Comparison of ENCODE assay signal across 16 mouse cellular contexts in genomic region chr7:16265856-16266255, GRCm38 (mm10).
"Had no signal": no experiment of that assay in that cellular context is flagged by ENCODE, and none has a peak within 500 bp of the region (broad histone marks: within the 10 kb centered on the region; RNA-seq: fewer than 3 reads in every experiment).

No protein-coding gene starts in this region.

- H3K36me3 ChIP-seq: stomach, embryonic 15.5 days had no signal

- H3K4me3 ChIP-seq: neural tube, embryonic 13.5 days; neural tube, embryonic 15.5 days; stomach, embryonic 15.5 days had no signal

- H3K27me3 ChIP-seq: neural tube, embryonic 13.5 days; neural tube, embryonic 15.5 days; stomach, embryonic 15.5 days had no signal

- H3K9me3 ChIP-seq: neural tube, embryonic 15.5 days; stomach, embryonic 15.5 days had no signal

- H3K9ac ChIP-seq: neural tube, embryonic 13.5 days; neural tube, embryonic 15.5 days; stomach, embryonic 15.5 days had no signal

- H3K4me2 ChIP-seq: neural tube, embryonic 13.5 days; neural tube, embryonic 15.5 days; stomach, embryonic 15.5 days had no signal

- DNase-seq: retina, postnatal 1 day; right cerebral cortex, adult 18-20 months; right cerebral cortex, postnatal 14 days; right cerebral cortex, postnatal 25 days; right cerebral cortex, postnatal 4 days; spleen, adult 18-20 months; thymus, adult 18-20 months; thymus, adult 2 months; thymus, postnatal 14 days; thymus, postnatal 25 days; thymus, postnatal 36 days; thymus, postnatal 4 days had no signal

- H3K27ac ChIP-seq: neural tube, embryonic 13.5 days; neural tube, embryonic 15.5 days; stomach, embryonic 15.5 days; stomach, postnatal 0 days had no signal

- H3K4me1 ChIP-seq: stomach, embryonic 15.5 days had no signal
